Mouse (Mus musculus): ENCODE measurements around the gene Ebna1bp2. TPM values are rescaled to one million over a fixed set of nuclear protein-coding genes. Genes with fewer than 3 reads are reported as not detected.

Gene Ebna1bp2
- polyA plus RNA-seq, 1 experiment = 53.1 TPM

GRCm38 (mm10) chr4:118612619-118613018 is 8.0 kb upstream of the Ebna1bp2 start:
- TF ChIP-seq CTCF (IDR thresholded peaks at IDR 0.05; ENCODE audit: extremely low read depth, insufficient read depth, low read length) (no peak), POLR2A (IDR thresholded peaks at IDR 0.05; ENCODE audit: extremely low read depth, insufficient read depth, low read length) (no peak)
- H3K27ac ChIP-seq (ENCODE audit: insufficient read depth, low read length) = no peak overlapping the region
- H3K4me1 ChIP-seq (ENCODE audit: control insufficient read depth, insufficient read depth, low read length) = no peaks in the 10 kb centered on the region
- H3K4me3 ChIP-seq (ENCODE audit: insufficient read depth, low read length) = no peak overlapping the region

GRCm38 (mm10) chr4:118615412-118615811 is 5.2 kb upstream of the Ebna1bp2 start:
- no peak overlapping the region for H3K27ac ChIP-seq (ENCODE audit: insufficient read depth, low read length)
- no peak overlapping the region for H3K4me3 ChIP-seq (ENCODE audit: insufficient read depth, low read length)
- H3K4me1 ChIP-seq (ENCODE audit: control insufficient read depth, insufficient read depth, low read length) = no peaks in the 10 kb centered on the region
- no peak for TF ChIP-seq POLR2A (IDR thresholded peaks at IDR 0.05; ENCODE audit: extremely low read depth, insufficient read depth, low read length)
- TF ChIP-seq CTCF (IDR thresholded peaks at IDR 0.05; ENCODE audit: extremely low read depth, insufficient read depth, low read length) = no peak

GRCm38 (mm10) chr4:118620967-118621320 is 345 bp downstream of the Ebna1bp2 start:
- peaks cover 3% of the 10 kb centered on the region; the same call in 1 of the 2 replicates for H3K4me1 ChIP-seq (ENCODE audit: control insufficient read depth, insufficient read depth, low read length)
- H3K4me3 ChIP-seq (ENCODE audit: insufficient read depth, low read length) = peak overlapping the region; percentile 88
- TF ChIP-seq POLR2A (IDR thresholded peaks at IDR 0.05; ENCODE audit: extremely low read depth, insufficient read depth, low read length) (no peak), CTCF (IDR thresholded peaks at IDR 0.05; ENCODE audit: extremely low read depth, insufficient read depth, low read length) (no peak)
- no peak overlapping the region for H3K27ac ChIP-seq (ENCODE audit: insufficient read depth, low read length)

- TF ChIP-seq POLR2A (IDR thresholded peaks at IDR 0.05; ENCODE audit: extremely low read depth, insufficient read depth, low read length) (no peak), CTCF (IDR thresholded peaks at IDR 0.05; ENCODE audit: extremely low read depth, insufficient read depth, low read length) (no peak)
- Histone ChIP-seq H3K4me3 (ENCODE audit: insufficient read depth, low read length) (peak overlapping the region; percentile 88; the same call in 1 of the 2 replicates), H3K4me1 (ENCODE audit: control insufficient read depth, insufficient read depth, low read length) (peaks cover 3% of the 10 kb centered on the region; the same call in 1 of the 2 replicates), H3K27ac (ENCODE audit: insufficient read depth, low read length) (no peak overlapping the region)
Observed at GRCm38 (mm10) chr4:118621781-118622180, 1.2 kb downstream of the Ebna1bp2 start.

GRCm38 (mm10) chr4:118630261-118630660 is 9.7 kb downstream of the Ebna1bp2 start:
- Histone ChIP-seq H3K4me1 (ENCODE audit: control insufficient read depth, insufficient read depth, low read length) (no peaks in the 10 kb centered on the region), H3K4me3 (ENCODE audit: insufficient read depth, low read length) (no peak overlapping the region), H3K27ac (ENCODE audit: insufficient read depth, low read length) (no peak overlapping the region)
- TF ChIP-seq CTCF (IDR thresholded peaks at IDR 0.05; ENCODE audit: extremely low read depth, insufficient read depth, low read length) = no peak
- TF ChIP-seq POLR2A (IDR thresholded peaks at IDR 0.05; ENCODE audit: extremely low read depth, insufficient read depth, low read length) = no peak

GRCm38 (mm10) chr4:118642346-118643190 is 22.0 kb downstream of the Ebna1bp2 start:
- TF ChIP-seq POLR2A (IDR thresholded peaks at IDR 0.05; ENCODE audit: extremely low read depth, insufficient read depth, low read length) (no peak), CTCF (IDR thresholded peaks at IDR 0.05; ENCODE audit: extremely low read depth, insufficient read depth, low read length) (no peak)
- no peak overlapping the region for H3K27ac ChIP-seq (ENCODE audit: insufficient read depth, low read length)
- no peak overlapping the region for H3K4me3 ChIP-seq (ENCODE audit: insufficient read depth, low read length)
- no peaks in the 10 kb centered on the region for H3K4me1 ChIP-seq (ENCODE audit: control insufficient read depth, insufficient read depth, low read length)

- TF ChIP-seq CTCF (IDR thresholded peaks at IDR 0.05; ENCODE audit: extremely low read depth, insufficient read depth, low read length) (peak; percentile 92), POLR2A (IDR thresholded peaks at IDR 0.05; ENCODE audit: extremely low read depth, insufficient read depth, low read length) (no peak)
- no peaks in the 10 kb centered on the region for H3K4me1 ChIP-seq (ENCODE audit: control insufficient read depth, insufficient read depth, low read length)
- no peak overlapping the region for H3K4me3 ChIP-seq (ENCODE audit: insufficient read depth, low read length)
- no peak overlapping the region for H3K27ac ChIP-seq (ENCODE audit: insufficient read depth, low read length)
Observed at GRCm38 (mm10) chr4:118645234-118645633, 24.6 kb downstream of the Ebna1bp2 start.

- no peaks in the 10 kb centered on the region for H3K4me1 ChIP-seq (ENCODE audit: control insufficient read depth, insufficient read depth, low read length)
- no peak within 1 kb of the TSS for H3K4me3 ChIP-seq (ENCODE audit: insufficient read depth, low read length)
- TF ChIP-seq CTCF (IDR thresholded peaks at IDR 0.05; ENCODE audit: extremely low read depth, insufficient read depth, low read length) (no peak), POLR2A (IDR thresholded peaks at IDR 0.05; ENCODE audit: extremely low read depth, insufficient read depth, low read length) (no peak)
- H3K27ac ChIP-seq (ENCODE audit: insufficient read depth, low read length) = no peak within 1 kb of the TSS
Observed at GRCm38 (mm10) chr4:118658652-118659051, 38.1 kb downstream of the Ebna1bp2 start, which contains the start of gene Olfr62. Olfr62 (plus strand) TSS chr4:118658952.

Other genes starting within 250 kb of the Ebna1bp2 start
- 33.4 and 38.6 TPM in 2 replicates for gene Szt2, start 211.5 kb upstream of the Ebna1bp2 start, polyA plus RNA-seq (2012; rRNA removed)
- gene Med8, start 211.5 kb upstream of the Ebna1bp2 start, polyA plus RNA-seq (2012; rRNA removed) = 58.6 and 59.8 TPM in 2 replicates
- gene Elovl1, start 192.7 kb upstream of the Ebna1bp2 start, polyA plus RNA-seq (2012; rRNA removed) = 69.3 and 79.4 TPM in 2 replicates
- 1.7 and 2.3 TPM in 2 replicates for gene Cdc20, start 183.4 kb upstream of the Ebna1bp2 start, polyA plus RNA-seq (2012; rRNA removed)
- 1.4 and 1.5 TPM in 2 replicates for gene Mpl, start 163.3 kb upstream of the Ebna1bp2 start, polyA plus RNA-seq (2012; rRNA removed)
- gene Tie1, start 130.7 kb upstream of the Ebna1bp2 start, polyA plus RNA-seq (2012; rRNA removed) = 12.8 and 13.2 TPM in 2 replicates
- 0.19 TPM in 1 of 2 replicates, not detected in the other for gene 2610528J11Rik, start 93.8 kb upstream of the Ebna1bp2 start, polyA plus RNA-seq (2012; rRNA removed)
- 23.7 and 27.7 TPM in 2 replicates for gene Tmem125, start 76.8 kb upstream of the Ebna1bp2 start, polyA plus RNA-seq (2012; rRNA removed)
- gene Cfap57, start within 50 bp of the Ebna1bp2 start, polyA plus RNA-seq (2012; rRNA removed) = 0.32 and 0.56 TPM in 2 replicates
- not detected in 2 replicates for gene Olfr62, start 38.2 kb downstream of the Ebna1bp2 start, polyA plus RNA-seq (2012; rRNA removed)
- not detected in 2 replicates for gene Olfr1342, start 72.0 kb downstream of the Ebna1bp2 start, polyA plus RNA-seq (2012; rRNA removed)
- gene Olfr1341, start 82.7 kb downstream of the Ebna1bp2 start, polyA plus RNA-seq (2012; rRNA removed) = not detected in 2 replicates
- not detected in 2 replicates for gene Olfr1340, start 99.3 kb downstream of the Ebna1bp2 start, polyA plus RNA-seq (2012; rRNA removed)
- gene Olfr1339, start 111.4 kb downstream of the Ebna1bp2 start, polyA plus RNA-seq (2012; rRNA removed) = not detected in 2 replicates
- not detected in 2 replicates for gene Olfr1338, start 137.9 kb downstream of the Ebna1bp2 start, polyA plus RNA-seq (2012; rRNA removed)
- gene Olfr1337, start 161.8 kb downstream of the Ebna1bp2 start, polyA plus RNA-seq (2012; rRNA removed) = not detected in 2 replicates
- not detected in 2 replicates for gene Olfr1335, start 189.1 kb downstream of the Ebna1bp2 start, polyA plus RNA-seq (2012; rRNA removed)
- not detected in 2 replicates for gene Olfr1333, start 215.5 kb downstream of the Ebna1bp2 start, polyA plus RNA-seq (2012; rRNA removed)
- gene Olfr1331, start 243.8 kb downstream of the Ebna1bp2 start, polyA plus RNA-seq (2012; rRNA removed) = not detected in 2 replicates